In genomic region chr1:182376221-182376620, GRCm38 (mm10) we compare ENCODE assay signal across 9 mouse cellular contexts. TPM values are rescaled to one million over a fixed set of nuclear protein-coding genes. Genes with fewer than 3 reads are reported as not detected.
DNase-seq lines count a peak whose midpoint lies in the region; ATAC-seq and TF ChIP-seq lines count a peak whose summit lies in the region.
"Had no signal": no experiment of that assay in that cellular context is flagged by ENCODE, and none has a peak within 500 bp of the region (broad histone marks: within the 10 kb centered on the region; RNA-seq: fewer than 3 reads in every experiment).

No protein-coding gene starts in this region.

- ATAC-seq in heart, embryonic 11.5 days (replicated peaks; ENCODE audit: insufficient number of reproducible peaks, low FRiP score, low TSS enrichment): no peak
- peak; percentile 47 for ATAC-seq in heart, postnatal 0 days (ENCODE audit: insufficient read depth, low read depth)
- ATAC-seq in neural tube, embryonic 12.5 days (ENCODE audit: low FRiP score, low read depth): peak; percentile 72; the same call in 1 of the 2 replicates

- H3K27me3 ChIP-seq in heart, embryonic 11.5 days (ENCODE audit: control insufficient read depth, insufficient read depth, low read length): no peaks in the 10 kb centered on the region
- H3K27me3 ChIP-seq in E14TG2a.4 (ENCODE audit: insufficient read depth, low read length): peaks cover 11% of the 10 kb centered on the region; the same call in 1 of the 2 replicates
- no peaks in the 10 kb centered on the region for H3K27me3 ChIP-seq in heart, postnatal 0 days (ENCODE audit: control insufficient read depth, insufficient read depth, low read length)
- no peaks in the 10 kb centered on the region for H3K27me3 ChIP-seq in neural tube, embryonic 12.5 days (replicated peaks)
- H3K27me3 ChIP-seq in thymus, adult 2 months (ENCODE audit: control insufficient read depth, insufficient read depth, low read length): no peaks in the 10 kb centered on the region

- peak; percentile 24 to 63 for DNase-seq in heart, adult 18-20 months
- peak; percentile 64 for DNase-seq in cerebellum, adult 8-10 months
- DNase-seq in heart, postnatal 0 days (ENCODE audit: low spot score): peak; percentile 60
- peak; percentile 7 to 10 for DNase-seq in layer of hippocampus, postnatal 36 days
- DNase-seq in thymus, adult 2 months: no peak

- no peaks in the 10 kb centered on the region for H3K36me3 ChIP-seq in heart, embryonic 11.5 days (ENCODE audit: control insufficient read depth, insufficient read depth, low read length)
- H3K36me3 ChIP-seq in E14TG2a.4 (ENCODE audit: insufficient read depth, low read length): no peaks in the 10 kb centered on the region
- no peaks in the 10 kb centered on the region for H3K36me3 ChIP-seq in heart, postnatal 0 days (replicated peaks; ENCODE audit: control insufficient read depth, insufficient read depth, low read length)
- no peaks in the 10 kb centered on the region for H3K36me3 ChIP-seq in neural tube, embryonic 12.5 days
- no peaks in the 10 kb centered on the region for H3K36me3 ChIP-seq in thymus, adult 2 months (ENCODE audit: control insufficient read depth, insufficient read depth, low read length)
- H3K36me3 ChIP-seq: liver, embryonic 15.5 days had no signal

- no peak for TF ChIP-seq POLR2A in thymus, adult 2 months (IDR thresholded peaks at IDR 0.05; ENCODE audit: control insufficient read depth, extremely low read depth, insufficient read depth, low read length, poor library complexity)

- TF ChIP-seq CTCF in E14TG2a.4 (conservative IDR thresholded peaks at IDR 0.05; ENCODE audit: low read length): peak; percentile 67
- peak; percentile 78 for TF ChIP-seq CTCF in heart, postnatal 0 days (IDR thresholded peaks at IDR 0.05; ENCODE audit: low read depth)
- no peak; the same call in 1 of the 2 replicates for TF ChIP-seq CTCF in thymus, adult 2 months (IDR thresholded peaks at IDR 0.05; ENCODE audit: borderline replicate concordance, control insufficient read depth, extremely low read depth, insufficient read depth, low read length, poor library complexity)

- no peak overlapping the region for H3K4me2 ChIP-seq in heart, embryonic 11.5 days
- H3K4me2 ChIP-seq in heart, postnatal 0 days (ENCODE audit: low read depth, low read length): no peak overlapping the region
- H3K4me2 ChIP-seq in neural tube, embryonic 12.5 days (replicated peaks): no peak overlapping the region
- H3K4me2 ChIP-seq: liver, embryonic 15.5 days had no signal

- H3K4me3 ChIP-seq in heart, embryonic 11.5 days (ENCODE audit: low read depth, low read length): no peak overlapping the region
- H3K4me3 ChIP-seq in E14TG2a.4 (replicated peaks; ENCODE audit: low read length): no peak overlapping the region
- H3K4me3 ChIP-seq in heart, postnatal 0 days (ENCODE audit: low read depth, low read length): no peak overlapping the region
- H3K4me3 ChIP-seq in neural tube, embryonic 12.5 days: no peak overlapping the region
- H3K4me3 ChIP-seq in thymus, adult 2 months (ENCODE audit: control insufficient read depth, insufficient read depth, low read length): no peak overlapping the region
- H3K4me3 ChIP-seq: liver, embryonic 15.5 days had no signal

- no peaks in the 10 kb centered on the region for H3K4me1 ChIP-seq in heart, embryonic 11.5 days (ENCODE audit: control insufficient read depth, insufficient read depth, low read length)
- no peaks in the 10 kb centered on the region for H3K4me1 ChIP-seq in E14TG2a.4 (replicated peaks; ENCODE audit: low read depth, low read length)
- H3K4me1 ChIP-seq in heart, postnatal 0 days (ENCODE audit: control insufficient read depth, insufficient read depth): no peaks in the 10 kb centered on the region
- no peaks in the 10 kb centered on the region for H3K4me1 ChIP-seq in neural tube, embryonic 12.5 days
- no peaks in the 10 kb centered on the region for H3K4me1 ChIP-seq in thymus, adult 2 months (replicated peaks; ENCODE audit: control insufficient read depth, insufficient read depth, low read length)
- H3K4me1 ChIP-seq: liver, embryonic 15.5 days had no signal

- no peak overlapping the region for H3K27ac ChIP-seq in heart, embryonic 11.5 days (ENCODE audit: low read depth, low read length)
- H3K27ac ChIP-seq in heart, postnatal 0 days (ENCODE audit: low read depth): no peak overlapping the region
- no peak overlapping the region for H3K27ac ChIP-seq in neural tube, embryonic 12.5 days
- H3K27ac ChIP-seq in thymus, adult 2 months (ENCODE audit: control insufficient read depth, insufficient read depth, low read length): no peak overlapping the region
- H3K27ac ChIP-seq: liver, embryonic 15.5 days had no signal

- H3K9me3 ChIP-seq in heart, embryonic 11.5 days (replicated peaks; ENCODE audit: control insufficient read depth, low read length): no peaks in the 10 kb centered on the region
- H3K9me3 ChIP-seq in E14TG2a.4 (ENCODE audit: low read length): no peaks in the 10 kb centered on the region
- no peaks in the 10 kb centered on the region for H3K9me3 ChIP-seq in heart, postnatal 0 days (replicated peaks; ENCODE audit: control insufficient read depth, low read length)
- no peaks in the 10 kb centered on the region for H3K9me3 ChIP-seq in neural tube, embryonic 12.5 days
- H3K9me3 ChIP-seq: liver, embryonic 15.5 days had no signal

- H3K9ac ChIP-seq in heart, embryonic 11.5 days (ENCODE audit: low read depth, low read length): no peak overlapping the region
- H3K9ac ChIP-seq in heart, postnatal 0 days (replicated peaks; ENCODE audit: low read depth, low read length): no peak overlapping the region
- H3K9ac ChIP-seq in neural tube, embryonic 12.5 days: no peak overlapping the region
- H3K9ac ChIP-seq: liver, embryonic 15.5 days had no signal

- TF ChIP-seq EP300 in heart, postnatal 0 days (IDR thresholded peaks at IDR 0.05; ENCODE audit: low read depth): no peak

- WGBS in heart, embryonic 11.5 days (ENCODE audit: insufficient replicate concordance): 35% methylated on average over 8 of the region's 8 CpGs
- 23% methylated on average over 8 of the region's 8 CpGs for WGBS in heart, postnatal 0 days
- 25% methylated on average over 8 of the region's 8 CpGs for WGBS in neural tube, embryonic 12.5 days
- 43% methylated on average over 8 of the region's 8 CpGs for WGBS in thymus, adult 2 months

RNA-seq across cellular contexts. Expression of gene Trp53bp2, which starts 32.8 kb away (rescaled TPM):
- total RNA-seq in heart, adult 18-20 months (2021): 1 to 10 TPM; 8.9 to 9.1 TPM
- 16.3 and 19.5 TPM in 2 replicates for polyA plus RNA-seq in heart, embryonic 11.5 days (2014; fragmentation: Nextera tagmentation; extraction: Ambion mirVana)
- 13.6 and 31.9 TPM in 2 replicates for total RNA-seq in heart, postnatal 0 days (2014; rRNA removed; ENCODE audit: low replicate concordance)
- polyA plus RNA-seq in heart, postnatal 0 days (2015; fragmentation: Nextera tagmentation; extraction: Ambion mirVana): 7.4 and 8.3 TPM in 2 replicates
- 10 to 100 TPM; 27.1 to 30.3 TPM for total RNA-seq in layer of hippocampus, postnatal 36 days (2021)
- polyA plus RNA-seq in neural tube, embryonic 12.5 days (2016; fragmentation: Nextera tagmentation; extraction: Ambion mirVana): 24.2 and 32.2 TPM in 2 replicates
- 37.9 and 41.5 TPM in 2 replicates for polyA plus RNA-seq in thymus, adult 2 months (2012; rRNA removed)

RNA-seq across cellular contexts. Expression of gene Fbxo28, which starts 34.8 kb away (rescaled TPM):
- 10 to 100 TPM; 20.7 to 22.5 TPM for total RNA-seq in heart, adult 18-20 months (2021)
- 16.0 and 18.3 TPM in 2 replicates for polyA plus RNA-seq in heart, embryonic 11.5 days (2014; fragmentation: Nextera tagmentation; extraction: Ambion mirVana)
- 12.2 and 27.9 TPM in 2 replicates for total RNA-seq in heart, postnatal 0 days (2014; rRNA removed; ENCODE audit: low replicate concordance)
- polyA plus RNA-seq in heart, postnatal 0 days (2015; fragmentation: Nextera tagmentation; extraction: Ambion mirVana): 7.2 and 7.7 TPM in 2 replicates
- total RNA-seq in layer of hippocampus, postnatal 36 days (2021): 10 to 100 TPM; 48.5 to 51.2 TPM
- polyA plus RNA-seq in neural tube, embryonic 12.5 days (2016; fragmentation: Nextera tagmentation; extraction: Ambion mirVana): 35.7 and 37.0 TPM in 2 replicates
- polyA plus RNA-seq in thymus, adult 2 months (2012; rRNA removed): 23.3 and 28.3 TPM in 2 replicates
